Mouse (Mus musculus) hindbrain, embryonic 14.5 days (tissue): ENCODE data around the gene Olfr652. TPM values are rescaled to one million over a fixed set of nuclear protein-coding genes. Genes with fewer than 3 reads are reported as not detected.

Source experiments
- ATAC-seq: fragments of 200-750 bp; cut with Nextera tagmentation; 2 replicates; pipeline ENCODE4 v1.8.0; 2017; ENCODE audit warnings: moderate number of reproducible peaks, mild to moderate bottlenecking, moderate TSS enrichment, moderate library complexity; ENCODE audit not compliant: low FRiP score
- DNase-seq: peaks from one replicate; pipeline ENCODE4 v3.0.0-alpha.2; 2015; ENCODE audit warnings: low spot score
- H3K27ac ChIP-seq: fragments of 300-500 bp; sonication (generic); 2 replicates; pipeline ENCODE4 v1.5.1; 2014; ENCODE audit warnings: mild to moderate bottlenecking, moderate library complexity
- H3K27me3 ChIP-seq: fragments of 300-500 bp; sonication (generic); 2 replicates; pipeline ENCODE4 v1.6.1; 2014; ENCODE audit warnings: mild to moderate bottlenecking, low read length, mixed read lengths; ENCODE audit not compliant: control insufficient read depth, insufficient read depth
- H3K36me3 ChIP-seq: fragments of 300-500 bp; sonication (generic); replicated peaks from 2 replicates; pipeline ENCODE4 v1.6.1; 2014; ENCODE audit not compliant: control insufficient read depth, insufficient read depth
- H3K4me1 ChIP-seq: fragments of 300-500 bp; sonication (generic); replicated peaks from 2 replicates; pipeline ENCODE4 v1.6.1; 2014; ENCODE audit warnings: antibody characterized with exemption, low read length, mixed read lengths; ENCODE audit not compliant: control insufficient read depth, insufficient read depth
- H3K4me2 ChIP-seq: fragments of 300-500 bp; sonication (generic); replicated peaks from 2 replicates; pipeline ENCODE4 v1.6.1; 2014; ENCODE audit warnings: mild to moderate bottlenecking, moderate library complexity
- H3K4me3 ChIP-seq: fragments of 300-500 bp; sonication (generic); replicated peaks from 2 replicates; pipeline ENCODE4 v1.5.1; 2014; ENCODE audit warnings: mild to moderate bottlenecking, low read length
- H3K9ac ChIP-seq: fragments of 300-500 bp; sonication (generic); 2 replicates; pipeline ENCODE4 v1.6.1; 2014
- H3K9me3 ChIP-seq: fragments of 300-500 bp; sonication (generic); 2 replicates; pipeline ENCODE4 v1.6.1; 2016; ENCODE audit warnings: low read length; ENCODE audit not compliant: control insufficient read depth
- WGBS: fragments of 180-500 bp; shearing (Covaris S2); extraction: QIAGEN DNeasy Blood & Tissue Kit; methylation state at CpG from one replicate; pipeline ENCODE4 v1.1.7; 2014; 5-methylcytosine and 5-hydroxymethylcytosine counted together
- polyA plus RNA-seq: library from polyadenylated mRNA; unstranded; fragments of >200 nt; fragmentation: Nextera tagmentation; extraction: Ambion mirVana; gene quantifications from 2 replicates; pipeline ENCODE4 v1.2.1, GENCODE M21; 2014

The Olfr652 gene
- polyA plus RNA-seq, 1 experiment from 2014 or later, result 0.07 TPM

- no peaks in the 10 kb centered on the region for H3K9me3 ChIP-seq
- no peak overlapping the region for H3K27ac ChIP-seq
- no peak overlapping the region for H3K4me3 ChIP-seq
- DNase-seq, result no peak
- no peaks in the 10 kb centered on the region for H3K4me1 ChIP-seq
- no peak for ATAC-seq
- no peaks in the 10 kb centered on the region for H3K27me3 ChIP-seq
- no peak overlapping the region for H3K9ac ChIP-seq
- no peak overlapping the region for H3K4me2 ChIP-seq
- no peaks in the 10 kb centered on the region for H3K36me3 ChIP-seq
Observed at GRCm38 (mm10) chr7:104604727-104605126, 44.0 kb downstream of the Olfr652 start.

GRCm38 (mm10) chr7:104613655-104614054 lies 53.0 kb downstream of the Olfr652 start, which contains the start of gene Olfr656:
Gene Olfr656, plus strand, starts transcription at chr7:104613955.
- DNase-seq (no peak), ATAC-seq (no peak)
- 79% methylated on average over 4 of the region's 4 CpGs for WGBS
- Histone ChIP-seq H3K4me2 (no peak within 1 kb of the TSS), H3K9me3 (no peaks in the 10 kb centered on the region), H3K27me3 (no peaks in the 10 kb centered on the region), H3K9ac (no peak within 1 kb of the TSS), H3K4me3 (no peak within 1 kb of the TSS), H3K36me3 (no peaks in the 10 kb centered on the region), H3K4me1 (no peaks in the 10 kb centered on the region), H3K27ac (no peak within 1 kb of the TSS)

Other genes starting within 250 kb of the Olfr652 start
- gene Trim12a, start 245.4 kb upstream of the Olfr652 start, polyA plus RNA-seq, result 1.6 and 2.2 TPM in 2 replicates
- gene Trim34b, start 231.4 kb upstream of the Olfr652 start, polyA plus RNA-seq, result not detected in 2 replicates
- 0.94 and 1.4 TPM in 2 replicates for gene Trim12c, start 207.5 kb upstream of the Olfr652 start, polyA plus RNA-seq
- not detected in 2 replicates for gene Trim30b, start 191.0 kb upstream of the Olfr652 start, polyA plus RNA-seq
- gene Trim30c, start 160.1 kb upstream of the Olfr652 start, polyA plus RNA-seq, result 0.11 TPM in 1 of 2 replicates, not detected in the other
- gene Trim30a, start 95.7 kb upstream of the Olfr652 start, polyA plus RNA-seq, result 0.43 and 0.83 TPM in 2 replicates
- gene Trim30d, start 53.1 kb upstream of the Olfr652 start, polyA plus RNA-seq, result 0.19 and 0.70 TPM in 2 replicates
- gene Olfr651, start 10.8 kb upstream of the Olfr652 start, polyA plus RNA-seq, result not detected in 2 replicates
- 0.05 TPM in 1 of 2 replicates, not detected in the other for gene Olfr653, start 16.4 kb downstream of the Olfr652 start, polyA plus RNA-seq
- not detected in 2 replicates for gene Olfr654, start 26.1 kb downstream of the Olfr652 start, polyA plus RNA-seq
- 0.09 TPM in 1 of 2 replicates, not detected in the other for gene Olfr655, start 40.9 kb downstream of the Olfr652 start, polyA plus RNA-seq
- 0.04 TPM in 1 of 2 replicates, not detected in the other for gene Olfr656, start 53.1 kb downstream of the Olfr652 start, polyA plus RNA-seq
- gene Olfr657, start 63.9 kb downstream of the Olfr652 start, polyA plus RNA-seq, result not detected in 2 replicates
- 0.12 and 0.27 TPM in 2 replicates for gene Olfr658, start 86.4 kb downstream of the Olfr652 start, polyA plus RNA-seq
- gene Olfr659, start 105.9 kb downstream of the Olfr652 start, polyA plus RNA-seq, result not detected in 2 replicates
- gene Olfr661, start 125.6 kb downstream of the Olfr652 start, polyA plus RNA-seq, result not detected in 2 replicates
- not detected in 2 replicates for gene Usp17le, start 216.6 kb downstream of the Olfr652 start, polyA plus RNA-seq